Mouse (Mus musculus) cerebellum, postnatal 14 days (tissue): ENCODE data around the gene Gm6793.
A peak's percentile ranks its signal among the peaks of the same experiment; 100 is the strongest.

Source experiments
- DNase-seq, 2 experiments: peaks; one replicate each; pipeline ENCODE4 v3.0.0; 2021; ENCODE audit warnings: mixed read lengths in 2 of 2

The Gm6793 gene

GRCm38 (mm10) chr8:112014936-112015335 is at the start of gene Gm6793:
Gm6793 (minus strand) TSS chr8:112015036.
- no peak for DNase-seq

- DNase-seq, result peak; percentile 76 to 81
Observed at GRCm38 (mm10) chr8:112061372-112061771, 46.5 kb upstream of the Gm6793 start.

- DNase-seq, result no peak
Observed at GRCm38 (mm10) chr8:112054456-112054855, 39.6 kb upstream of the Gm6793 start.

- no peak for DNase-seq
Observed at GRCm38 (mm10) chr8:112051537-112051936, 36.7 kb upstream of the Gm6793 start.

GRCm38 (mm10) chr8:112049984-112050383 is 35.1 kb upstream of the Gm6793 start:
- no peak for DNase-seq

- DNase-seq, result peak in 1 of 2 experiments; percentile 35
Observed at GRCm38 (mm10) chr8:112048293-112048692, 33.5 kb upstream of the Gm6793 start.

GRCm38 (mm10) chr8:112045896-112046295 is 31.1 kb upstream of the Gm6793 start:
- DNase-seq, result peak; percentile 95

- DNase-seq, result peak in 1 of 2 experiments; percentile 39
Observed at GRCm38 (mm10) chr8:112045182-112045581, 30.3 kb upstream of the Gm6793 start.

- DNase-seq, result no peak
Observed at GRCm38 (mm10) chr8:112037521-112037920, 22.7 kb upstream of the Gm6793 start.

GRCm38 (mm10) chr8:112034603-112035002 is 19.8 kb upstream of the Gm6793 start:
- DNase-seq, result peak; percentile 54 to 62

- DNase-seq, result no peak
Observed at GRCm38 (mm10) chr8:112033071-112033470, 18.2 kb upstream of the Gm6793 start.

- DNase-seq, result no peak
Observed at GRCm38 (mm10) chr8:112030663-112031062, 15.8 kb upstream of the Gm6793 start.

GRCm38 (mm10) chr8:112029455-112029854 is 14.6 kb upstream of the Gm6793 start:
- no peak for DNase-seq

GRCm38 (mm10) chr8:112011816-112012242 is 3.0 kb downstream of the Gm6793 start:
- DNase-seq, result peak; percentile 57 to 72

- peak; percentile 94 to 96 for DNase-seq
Observed at GRCm38 (mm10) chr8:112010997-112011815, 3.6 kb downstream of the Gm6793 start, which contains the start of the genes Kars and Terf2ip. Kars (minus strand) TSS chr8:112011323. Terf2ip (plus strand) TSS chr8:112011398.

- no peak for DNase-seq
Observed at GRCm38 (mm10) chr8:112009558-112009957, 5.3 kb downstream of the Gm6793 start.

GRCm38 (mm10) chr8:112007669-112008068 is 7.2 kb downstream of the Gm6793 start:
- no peak for DNase-seq

GRCm38 (mm10) chr8:112005601-112006000 is 9.2 kb downstream of the Gm6793 start:
- DNase-seq, result no peak

- DNase-seq, result no peak
Observed at GRCm38 (mm10) chr8:112004754-112005153, 10.1 kb downstream of the Gm6793 start.

- no peak for DNase-seq
Observed at GRCm38 (mm10) chr8:111992703-111993039, 22.2 kb downstream of the Gm6793 start.

- DNase-seq, result peak; percentile 90 to 91
Observed at GRCm38 (mm10) chr8:111992013-111992702, 22.7 kb downstream of the Gm6793 start, which contains the start of gene Adat1. Adat1 (minus strand) TSS chr8:111992302.

GRCm38 (mm10) chr8:111991278-111991677 is 23.6 kb downstream of the Gm6793 start:
- no peak for DNase-seq

- peak; percentile 88 to 92 for DNase-seq
Observed at GRCm38 (mm10) chr8:111989911-111990310, 24.9 kb downstream of the Gm6793 start.

- no peak for DNase-seq
Observed at GRCm38 (mm10) chr8:111984511-111984910, 30.3 kb downstream of the Gm6793 start.
